Comparison of ENCODE assay signal across 22 mouse cellular contexts in genomic region chr13:30766636-30767476, GRCm38 (mm10). TPM values are rescaled to one million over a fixed set of nuclear protein-coding genes. Genes with fewer than 3 reads are reported as not detected.
DNase-seq lines count a peak whose midpoint lies in the region; ATAC-seq and TF ChIP-seq lines count a peak whose summit lies in the region.
"Had no signal": no experiment of that assay in that cellular context is flagged by ENCODE, and none has a peak within 500 bp of the region (broad histone marks: within the 10 kb centered on the region; RNA-seq: fewer than 3 reads in every experiment).

No protein-coding gene starts in this region.

- no peaks in the 10 kb centered on the region for H3K79me2 ChIP-seq in liver, adult 2 months (ENCODE audit: control insufficient read depth, insufficient read depth, low read length)
- H3K79me2 ChIP-seq in macrophage (ENCODE audit: inconsistent target), result no peaks in the 10 kb centered on the region

- H3K9me3 ChIP-seq in liver, embryonic 12.5 days (replicated peaks), result no peaks in the 10 kb centered on the region
- H3K9me3 ChIP-seq: embryonic facial prominence, embryonic 13.5 days; forebrain, embryonic 10.5 days; midbrain, embryonic 10.5 days had no signal

- no peaks in the 10 kb centered on the region for H3K4me1 ChIP-seq in liver, adult 2 months (ENCODE audit: control insufficient read depth, insufficient read depth, low read length)
- H3K4me1 ChIP-seq in liver, embryonic 12.5 days, result no peaks in the 10 kb centered on the region
- H3K4me1 ChIP-seq: embryonic facial prominence, embryonic 13.5 days; forebrain, embryonic 10.5 days; midbrain, embryonic 10.5 days had no signal

- no peak overlapping the region for H3K4me2 ChIP-seq in liver, embryonic 12.5 days
- H3K4me2 ChIP-seq: embryonic facial prominence, embryonic 13.5 days; hindbrain, embryonic 14.5 days; liver, embryonic 11.5 days had no signal

- peak; percentile 17 for DNase-seq in liver, adult 2 months (ENCODE audit: extremely low read depth, low read depth, low spot score)
- peak; percentile 43 for DNase-seq in thymus, postnatal 14 days
- no peak for DNase-seq in lung, adult 18-20 months
- DNase-seq in adrenal gland, postnatal 25 days, result no peak
- DNase-seq in retina, embryonic 14.5 days (ENCODE audit: low spot score), result no peak
- DNase-seq: adrenal gland, postnatal 14 days; cerebellum, postnatal 36 days; heart, postnatal 10 days; kidney, adult 11 months; kidney, postnatal 14 days; layer of hippocampus, adult 9-11 months; right cerebral cortex, postnatal 14 days had no signal

- no peak for TF ChIP-seq CTCF in liver, adult 2 months (IDR thresholded peaks at IDR 0.05; ENCODE audit: low read depth, low read length)

- peak overlapping the region; percentile 5 for H3K27ac ChIP-seq in liver, adult 2 months (replicated peaks; ENCODE audit: insufficient read depth, low read depth, low read length)
- no peak overlapping the region for H3K27ac ChIP-seq in liver, embryonic 12.5 days
- H3K27ac ChIP-seq in macrophage, result peak overlapping the region; percentile 66
- H3K27ac ChIP-seq: embryonic facial prominence, embryonic 13.5 days; forebrain, embryonic 10.5 days; hindbrain, embryonic 14.5 days; midbrain, embryonic 10.5 days had no signal

- no peaks in the 10 kb centered on the region for H3K36me3 ChIP-seq in liver, adult 2 months (ENCODE audit: control insufficient read depth, insufficient read depth, low read length)
- no peaks in the 10 kb centered on the region for H3K36me3 ChIP-seq in liver, embryonic 12.5 days
- H3K36me3 ChIP-seq in macrophage (ENCODE audit: inconsistent target), result no peaks in the 10 kb centered on the region
- H3K36me3 ChIP-seq: embryonic facial prominence, embryonic 13.5 days; forebrain, embryonic 10.5 days; midbrain, embryonic 10.5 days had no signal

- no peak for TF ChIP-seq POLR2A in liver, adult 2 months (IDR thresholded peaks at IDR 0.05; ENCODE audit: extremely low read depth, insufficient read depth, low read length)

- no peak for ATAC-seq in liver, embryonic 12.5 days
- peak; percentile 74 for ATAC-seq in activated CD4-positive, CD25-positive, alpha-beta regulatory T cell, adult 4 months

- 78% methylated on average over 5 of the region's 5 CpGs for WGBS in liver, adult 2 months
- 53% methylated on average over 5 of the region's 5 CpGs for WGBS in liver, embryonic 12.5 days (ENCODE audit: insufficient replicate concordance)
- 49% methylated on average over 5 of the region's 5 CpGs for WGBS in macrophage (ENCODE audit: missing documents)

- H3K9ac ChIP-seq in liver, adult 2 months (ENCODE audit: low read depth, low read length), result no peak overlapping the region
- H3K9ac ChIP-seq in liver, embryonic 12.5 days, result no peak overlapping the region
- H3K9ac ChIP-seq: embryonic facial prominence, embryonic 13.5 days; hindbrain, embryonic 14.5 days had no signal

- no peaks in the 10 kb centered on the region for H3K27me3 ChIP-seq in liver, adult 2 months (ENCODE audit: control insufficient read depth, insufficient read depth, low read length)
- no peaks in the 10 kb centered on the region for H3K27me3 ChIP-seq in liver, embryonic 12.5 days (replicated peaks)
- H3K27me3 ChIP-seq: embryonic facial prominence, embryonic 13.5 days had no signal

- no peak overlapping the region for H3K4me3 ChIP-seq in liver, adult 2 months (ENCODE audit: insufficient read depth, low read depth, low read length)
- no peak overlapping the region for H3K4me3 ChIP-seq in liver, embryonic 12.5 days
- H3K4me3 ChIP-seq in macrophage (ENCODE audit: inconsistent target), result no peak overlapping the region
- H3K4me3 ChIP-seq: embryonic facial prominence, embryonic 13.5 days; forebrain, embryonic 10.5 days; midbrain, embryonic 10.5 days; myocyte had no signal

RNA-seq across cellular contexts. Expression of gene Irf4, which starts 17.8 kb away (rescaled TPM):
- 0.28 and 0.74 TPM in 2 replicates for total RNA-seq in liver, adult 2 months (2014; rRNA removed)
- polyA plus RNA-seq in liver, adult 2 months (2012; rRNA removed), result 0.11 and 0.27 TPM in 2 replicates
- 0.05 TPM in 1 of 2 replicates, not detected in the other for polyA plus RNA-seq in liver, embryonic 12.5 days (2016; fragmentation: Nextera tagmentation; extraction: Ambion mirVana)
- polyA plus RNA-seq in activated CD4-positive, CD25-positive, alpha-beta regulatory T cell, adult 4 months (2017; shearing (Covaris generic)), result 10 to 100 TPM; 23.8 to 26.4 TPM
- total RNA-seq in macrophage (2018; cell fraction: chromatin; rRNA removed), result 10 to 100 TPM in 4 of 26 experiments, 1 to 10 TPM in 12, under 1 TPM in 9, not detected in 1; 0.26 to 26.4 (median 1.6) TPM
- 10 to 100 TPM in 2 of 26 experiments, 1 to 10 TPM in 14, under 1 TPM in 10; 0.37 to 17.3 (median 2.1) TPM for total RNA-seq in macrophage (2018; cell fraction: cytosol; rRNA removed)
- 10 to 100 TPM in 5 of 26 experiments, 1 to 10 TPM in 16, under 1 TPM in 5; 0.55 to 21.8 (median 3.1) TPM for total RNA-seq in macrophage (2018; cell fraction: nucleus; rRNA removed)
- 0.88 to 1.5 TPM (median 1.2 TPM) in 3 replicates for polyA plus RNA-seq in macrophage (2018)
- 2.0 and 2.6 TPM in 2 replicates for total RNA-seq in adrenal gland, postnatal 25 days (2021)
- polyA plus RNA-seq: C2C12; forebrain, embryonic 10.5 days; midbrain, embryonic 10.5 days had no signal

Comparison
In these comparisons a context has a peak if more than half of its experiments do, and no peak if none do; other contexts are left out.
1. DNase-seq: peak in liver, adult 2 months (single experiment) and thymus, postnatal 14 days (single experiment); none in lung, adult 18-20 months (0 of 2), adrenal gland, postnatal 25 days (single experiment) and retina, embryonic 14.5 days (single experiment).